Mouse (Mus musculus) kidney, embryonic 15.5 days (tissue): ENCODE measurements around the gene Sgsm1. TPM values are rescaled to one million over a fixed set of nuclear protein-coding genes. Genes with fewer than 3 reads are reported as not detected.

Source experiments
- ATAC-seq: fragments of 200-750 bp; cut with Nextera tagmentation; replicated peaks from 2 replicates; pipeline ENCODE4 v1.8.0; 2017; ENCODE audit warnings: moderate TSS enrichment; ENCODE audit not compliant: low FRiP score
- H3K27ac ChIP-seq: fragments of 300-500 bp; sonication (generic); 2 replicates; pipeline ENCODE4 v1.5.1; 2015; ENCODE audit warnings: mild to moderate bottlenecking, inconsistent platforms
- H3K27me3 ChIP-seq: fragments of 300-500 bp; sonication (generic); 2 replicates; pipeline ENCODE4 v1.6.1; 2015; ENCODE audit warnings: inconsistent platforms
- H3K36me3 ChIP-seq: fragments of 300-500 bp; sonication (generic); 2 replicates; pipeline ENCODE4 v1.6.1; 2015; ENCODE audit warnings: inconsistent platforms
- H3K4me1 ChIP-seq: fragments of 300-500 bp; sonication (generic); 2 replicates; pipeline ENCODE4 v1.6.1; 2015; ENCODE audit warnings: inconsistent platforms
- H3K4me2 ChIP-seq: fragments of 300-500 bp; sonication (generic); 2 replicates; pipeline ENCODE4 v1.6.1; 2015; ENCODE audit warnings: moderate library complexity, mild to moderate bottlenecking, inconsistent platforms
- H3K4me3 ChIP-seq: fragments of 300-500 bp; sonication (generic); replicated peaks from 2 replicates; pipeline ENCODE4 v1.5.1; 2015; ENCODE audit warnings: mild to moderate bottlenecking, inconsistent platforms
- H3K9ac ChIP-seq: fragments of 300-500 bp; sonication (generic); 2 replicates; pipeline ENCODE4 v1.6.1; 2015; ENCODE audit warnings: mild to moderate bottlenecking, inconsistent platforms
- H3K9me3 ChIP-seq: fragments of 300-500 bp; sonication (generic); replicated peaks from 2 replicates; pipeline ENCODE4 v1.6.1; 2016; ENCODE audit warnings: inconsistent platforms
- WGBS: fragments of 180-500 bp; shearing (Covaris S2); methylation state at CpG from one replicate; pipeline ENCODE4 v1.1.7; 2015; ENCODE audit warnings: mixed read lengths; 5-methylcytosine and 5-hydroxymethylcytosine counted together
- polyA plus RNA-seq: library from polyadenylated mRNA; unstranded; fragments of >200 nt; fragmentation: Nextera tagmentation; extraction: Ambion mirVana; gene quantifications from 2 replicates; pipeline ENCODE4 v1.2.1, GENCODE M21; 2015

The Sgsm1 gene
- polyA plus RNA-seq, 1 experiment from 2014 or later = 6.3 TPM

DNA sequence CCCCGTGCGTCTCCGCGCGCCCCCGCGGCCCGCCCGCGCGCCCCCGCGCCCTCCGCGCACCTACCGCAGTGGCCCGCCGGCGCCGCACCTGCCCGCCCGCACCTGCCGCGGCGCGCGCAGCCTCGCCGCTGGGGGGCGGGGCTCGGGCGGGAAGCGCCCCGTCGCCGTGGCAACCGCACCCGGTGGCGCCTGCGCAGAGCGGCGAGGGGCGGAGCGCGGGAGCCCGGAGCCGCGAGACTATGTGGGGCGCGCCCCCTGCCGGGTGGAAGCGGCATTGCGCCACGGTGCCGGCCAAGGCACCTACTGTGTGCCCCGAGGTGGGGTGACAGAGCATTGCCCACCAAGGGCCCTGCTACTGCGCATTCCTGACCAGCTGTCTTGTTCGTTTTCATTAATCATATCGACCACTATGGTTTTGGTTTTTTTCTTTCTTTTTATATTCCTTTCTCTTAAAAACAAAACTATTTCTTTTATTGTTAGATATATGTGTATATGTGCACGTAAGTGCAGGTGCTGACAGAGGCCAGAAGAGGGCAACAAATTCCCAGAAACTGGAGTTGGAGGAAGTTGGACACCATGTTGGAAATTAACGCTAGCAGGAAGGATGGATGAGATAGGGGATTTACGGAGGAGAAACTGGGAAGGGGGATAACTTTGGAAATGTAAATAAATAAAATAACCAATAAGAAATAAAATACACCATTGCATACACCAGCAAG lies 89.3 kb downstream of the Sgsm1 start, which contains the start of gene 2900026A02Rik:
Gene 2900026A02Rik (minus strand): TSS at position 90 of the 719 bp plus-strand sequence.
- WGBS = 7% methylated on average over 62 of the region's 62 CpGs
- peaks cover 64% of the 10 kb centered on the region for H3K4me1 ChIP-seq
- H3K9me3 ChIP-seq = no peaks in the 10 kb centered on the region
- peak within 1 kb of the TSS; percentile 84 for H3K27ac ChIP-seq
- peak; percentile 47 for ATAC-seq
- peak within 1 kb of the TSS; percentile 78 for H3K4me3 ChIP-seq
- H3K27me3 ChIP-seq = no peaks in the 10 kb centered on the region
- peak within 1 kb of the TSS; percentile 96 for H3K4me2 ChIP-seq
- no peaks in the 10 kb centered on the region for H3K36me3 ChIP-seq
- H3K9ac ChIP-seq = peak within 1 kb of the TSS; percentile 73

DNA sequence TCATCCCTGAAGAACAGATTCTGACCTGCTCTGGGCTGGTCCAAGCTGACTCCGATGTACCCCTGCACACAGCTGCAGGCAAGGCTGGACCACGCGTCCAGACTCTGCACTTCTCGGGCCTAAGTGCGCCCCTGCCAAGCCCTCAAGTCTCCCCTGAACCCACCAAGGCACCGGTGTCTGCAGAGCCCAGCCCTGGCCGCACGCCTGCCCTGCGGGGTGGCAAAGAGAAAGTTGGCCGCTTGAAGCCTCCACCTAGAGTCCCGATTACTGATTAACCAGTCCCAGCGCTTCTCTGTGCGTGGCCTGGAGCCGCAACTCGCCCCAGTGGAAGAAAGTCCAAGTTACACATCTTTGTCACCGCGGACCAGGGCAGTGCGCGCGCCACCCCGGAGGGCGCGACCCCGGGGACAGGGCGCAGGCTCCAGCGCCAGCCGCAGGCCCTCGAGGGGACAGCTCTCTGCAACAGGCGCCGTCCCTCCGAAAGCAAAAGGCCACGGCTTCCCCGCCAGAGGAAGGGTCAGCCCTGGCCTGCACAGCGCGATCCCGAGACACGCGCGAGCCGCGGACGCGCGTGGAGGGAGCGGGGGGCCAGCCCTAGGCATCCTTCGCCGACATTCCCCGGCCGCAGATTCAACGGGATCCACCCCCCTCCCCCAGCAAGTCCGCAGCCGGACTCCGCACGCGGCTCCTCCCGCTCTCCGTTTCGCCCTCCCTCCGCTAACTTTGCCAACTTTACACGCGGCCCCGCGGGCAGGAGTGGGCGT lies 90.0 kb downstream of the Sgsm1 start:
- H3K36me3 ChIP-seq = no peaks in the 10 kb centered on the region
- 2% methylated on average over 57 of the region's 64 CpGs for WGBS
- peak overlapping the region; percentile 96 for H3K4me2 ChIP-seq
- peak overlapping the region; percentile 78 for H3K4me3 ChIP-seq
- H3K9me3 ChIP-seq = no peaks in the 10 kb centered on the region
- peak overlapping the region; percentile 73 for H3K9ac ChIP-seq
- ATAC-seq = peak; percentile 59
- H3K27me3 ChIP-seq = no peaks in the 10 kb centered on the region
- peaks cover 64% of the 10 kb centered on the region for H3K4me1 ChIP-seq
- H3K27ac ChIP-seq = peak overlapping the region; percentile 84

DNA sequence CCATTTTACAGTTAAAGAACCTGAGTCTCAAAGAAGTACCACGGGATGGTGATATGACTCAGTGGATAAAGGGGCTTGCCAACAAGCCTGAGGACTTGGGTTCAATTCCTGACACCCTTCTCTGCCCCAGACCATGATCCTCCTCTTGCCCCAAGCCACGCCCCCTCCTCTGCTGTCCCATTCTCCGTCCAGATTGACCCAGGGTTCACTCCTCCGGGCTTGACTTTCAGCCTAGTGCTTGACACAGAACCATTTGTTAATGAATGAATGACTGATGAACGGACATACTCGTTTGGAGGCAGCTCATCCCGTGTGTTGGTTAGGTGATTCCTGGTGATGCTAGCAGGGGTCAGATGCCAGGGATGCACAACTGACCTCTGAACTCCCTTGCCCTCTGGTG lies 90.7 kb downstream of the Sgsm1 start:
- no peaks in the 10 kb centered on the region for H3K36me3 ChIP-seq
- no peak for ATAC-seq
- peak overlapping the region; percentile 96 for H3K4me2 ChIP-seq
- H3K9ac ChIP-seq = no peak overlapping the region
- H3K27ac ChIP-seq = 0 out of 2 replicates have a peak overlapping the region, but pooled peaks have one; percentile 84
- H3K27me3 ChIP-seq = no peaks in the 10 kb centered on the region
- peak overlapping the region; percentile 78 for H3K4me3 ChIP-seq
- 47% methylated on average over 7 of the region's 7 CpGs for WGBS
- H3K9me3 ChIP-seq = no peaks in the 10 kb centered on the region
- H3K4me1 ChIP-seq = peaks cover 60% of the 10 kb centered on the region

DNA sequence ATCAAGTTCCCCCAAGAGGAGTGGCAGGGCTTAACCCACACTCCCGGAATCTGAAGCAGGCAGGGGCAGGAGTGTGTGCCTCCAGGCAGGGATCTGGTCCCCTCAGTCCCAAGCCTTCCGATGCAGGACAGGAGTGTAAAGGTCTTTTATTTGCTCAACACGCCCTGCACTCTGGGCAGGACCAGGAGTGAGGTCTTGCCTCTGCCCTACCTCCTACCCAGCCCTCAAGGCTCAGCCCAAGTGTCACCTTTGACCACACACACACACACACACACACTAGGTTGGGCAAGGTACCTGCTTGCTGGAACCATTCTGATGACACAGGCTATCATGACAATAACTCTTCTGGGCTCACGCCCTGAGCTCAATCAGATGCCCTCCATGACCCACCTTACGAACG lies 91.1 kb downstream of the Sgsm1 start:
- no peaks in the 10 kb centered on the region for H3K9me3 ChIP-seq
- no peaks in the 10 kb centered on the region for H3K36me3 ChIP-seq
- H3K27me3 ChIP-seq = no peaks in the 10 kb centered on the region
- no peak for ATAC-seq
- peaks cover 62% of the 10 kb centered on the region for H3K4me1 ChIP-seq
- H3K4me3 ChIP-seq = no peak overlapping the region
- no peak overlapping the region for H3K9ac ChIP-seq
- H3K27ac ChIP-seq = no peak overlapping the region
- 70% methylated on average over 6 of the region's 6 CpGs for WGBS
- peak overlapping the region; percentile 96 for H3K4me2 ChIP-seq

DNA sequence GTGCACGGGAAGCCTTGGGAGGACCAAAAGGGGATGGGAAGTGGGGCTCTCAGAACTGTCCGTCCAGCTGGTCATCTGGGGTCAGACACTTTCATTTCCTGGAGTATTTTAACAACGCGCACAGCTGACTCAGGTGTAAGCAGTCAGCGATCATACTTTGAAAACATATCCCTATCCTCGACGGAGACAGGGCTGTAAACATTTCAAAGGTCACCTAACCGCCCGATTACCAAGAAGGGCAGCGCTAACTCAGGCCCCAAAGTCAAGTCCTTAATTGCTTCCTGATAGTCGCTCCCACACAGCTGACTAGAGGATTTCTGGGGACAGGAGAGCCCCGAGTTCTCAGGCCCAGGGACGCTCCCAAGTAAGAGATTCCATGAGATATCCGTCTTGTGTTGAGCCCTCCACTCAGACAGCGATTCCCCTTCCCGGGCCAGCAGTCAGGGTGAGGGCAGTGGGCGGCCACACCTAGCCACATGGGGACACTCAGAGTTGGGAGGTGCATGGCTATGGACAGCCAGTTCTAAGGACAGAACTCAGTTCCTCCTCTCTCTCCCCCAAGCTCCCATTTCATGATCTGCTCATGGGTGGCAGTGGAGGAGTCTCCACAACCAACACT lies 91.9 kb downstream of the Sgsm1 start:
- Histone ChIP-seq H3K27me3 (no peaks in the 10 kb centered on the region), H3K36me3 (no peaks in the 10 kb centered on the region), H3K27ac (no peak overlapping the region), H3K4me3 (no peak overlapping the region), H3K9ac (no peak overlapping the region), H3K9me3 (no peaks in the 10 kb centered on the region), H3K4me1 (peaks cover 64% of the 10 kb centered on the region), H3K4me2 (peak overlapping the region; percentile 96)
- WGBS = 35% methylated on average over 17 of the region's 17 CpGs
- ATAC-seq = no peak

DNA sequence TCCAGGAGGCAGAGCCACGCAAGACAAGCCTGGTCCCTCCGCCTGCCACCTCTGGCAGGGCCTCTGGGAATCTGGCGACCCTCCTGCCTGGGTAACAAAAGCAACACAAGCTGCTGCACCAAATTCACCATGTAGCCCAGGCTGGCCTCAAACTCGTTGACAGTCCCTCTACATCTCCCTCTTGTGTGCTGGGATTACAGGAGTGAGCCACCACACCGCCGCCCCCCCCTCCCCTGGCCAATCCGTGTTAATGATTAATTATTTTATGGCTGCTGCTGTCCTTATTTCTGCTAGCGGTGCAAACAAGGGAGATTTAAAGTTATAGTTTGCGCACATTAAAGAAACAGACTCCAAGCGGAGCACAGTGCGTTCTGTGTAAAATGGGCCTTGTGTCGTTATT lies 93.5 kb downstream of the Sgsm1 start:
- Histone ChIP-seq H3K4me1 (peaks cover 73% of the 10 kb centered on the region), H3K4me3 (no peak overlapping the region), H3K27ac (peak overlapping the region; percentile 69), H3K27me3 (no peaks in the 10 kb centered on the region), H3K36me3 (no peaks in the 10 kb centered on the region), H3K9ac (no peak overlapping the region), H3K9me3 (no peaks in the 10 kb centered on the region), H3K4me2 (no peak overlapping the region)
- 60% methylated on average over 12 of the region's 12 CpGs for WGBS
- no peak for ATAC-seq

DNA sequence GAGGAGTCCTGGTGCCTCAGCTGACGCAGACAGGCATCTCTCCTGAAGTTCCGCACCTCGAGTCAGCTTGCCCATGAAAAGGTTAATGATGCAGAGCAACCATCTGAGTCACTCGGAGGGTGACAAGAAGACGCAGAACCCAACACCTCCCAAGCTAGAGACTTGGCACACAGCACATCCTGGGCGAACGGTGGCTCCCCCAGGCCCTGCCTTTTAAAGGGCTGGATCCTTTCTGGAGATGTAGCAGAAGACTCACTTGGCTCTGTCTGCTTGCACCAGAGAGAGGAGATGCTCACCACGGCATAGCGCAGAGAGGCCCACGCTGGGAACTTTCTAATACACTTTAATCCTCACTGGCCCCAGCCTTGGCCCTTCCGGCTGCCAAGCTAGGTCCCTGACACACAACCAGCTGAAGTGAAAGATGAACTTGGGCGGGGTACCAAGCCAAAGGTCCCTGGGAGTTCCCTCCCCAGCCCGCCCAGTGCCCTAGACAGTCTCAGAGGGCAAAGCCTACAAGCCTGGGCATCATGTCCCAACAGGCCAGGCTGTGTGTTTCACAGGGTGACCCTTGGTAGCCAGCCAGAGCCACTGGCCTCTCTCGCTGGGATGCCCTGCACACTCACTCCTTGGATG lies 94.1 kb downstream of the Sgsm1 start:
- peak overlapping the region; percentile 69 for H3K27ac ChIP-seq
- peaks cover 77% of the 10 kb centered on the region for H3K4me1 ChIP-seq
- H3K4me2 ChIP-seq = no peak overlapping the region

DNA sequence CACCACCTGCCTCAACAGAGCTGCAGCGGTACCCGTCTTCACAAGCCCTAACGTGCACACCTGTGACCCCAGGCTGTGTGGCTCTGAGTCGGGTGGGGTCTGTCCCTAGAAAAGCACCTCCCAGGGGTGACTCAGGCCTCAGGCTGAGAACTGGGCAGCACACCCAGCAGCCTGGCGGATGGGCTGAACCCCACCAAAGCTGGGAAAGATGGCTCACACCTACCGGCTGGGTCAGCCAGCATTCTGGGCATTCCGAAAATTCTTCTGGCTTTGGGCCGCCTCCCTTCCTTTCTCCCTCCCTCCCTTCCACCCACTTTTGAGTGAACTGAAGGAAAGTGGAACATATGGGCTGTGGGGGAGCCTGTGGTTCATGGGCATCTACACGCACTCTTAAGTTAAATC lies 95.0 kb downstream of the Sgsm1 start:
- peaks cover 80% of the 10 kb centered on the region for H3K4me1 ChIP-seq
- ATAC-seq = no peak
- H3K27ac ChIP-seq = peak overlapping the region; percentile 69; the same call in 1 of the 2 replicates
- H3K27me3 ChIP-seq = no peaks in the 10 kb centered on the region
- no peaks in the 10 kb centered on the region for H3K9me3 ChIP-seq
- WGBS = 77% methylated on average over 9 of the region's 9 CpGs
- H3K9ac ChIP-seq = no peak overlapping the region
- no peak overlapping the region for H3K4me3 ChIP-seq
- H3K4me2 ChIP-seq = no peak overlapping the region
- no peaks in the 10 kb centered on the region for H3K36me3 ChIP-seq

More for the DNA sequence above, 94.1 kb downstream of the Sgsm1 start:
- Histone ChIP-seq H3K27me3 (no peaks in the 10 kb centered on the region), H3K4me3 (no peak overlapping the region), H3K9me3 (no peaks in the 10 kb centered on the region), H3K36me3 (no peaks in the 10 kb centered on the region), H3K9ac (no peak overlapping the region)
- WGBS = 44% methylated on average over 14 of the region's 14 CpGs
- ATAC-seq = no peak

DNA sequence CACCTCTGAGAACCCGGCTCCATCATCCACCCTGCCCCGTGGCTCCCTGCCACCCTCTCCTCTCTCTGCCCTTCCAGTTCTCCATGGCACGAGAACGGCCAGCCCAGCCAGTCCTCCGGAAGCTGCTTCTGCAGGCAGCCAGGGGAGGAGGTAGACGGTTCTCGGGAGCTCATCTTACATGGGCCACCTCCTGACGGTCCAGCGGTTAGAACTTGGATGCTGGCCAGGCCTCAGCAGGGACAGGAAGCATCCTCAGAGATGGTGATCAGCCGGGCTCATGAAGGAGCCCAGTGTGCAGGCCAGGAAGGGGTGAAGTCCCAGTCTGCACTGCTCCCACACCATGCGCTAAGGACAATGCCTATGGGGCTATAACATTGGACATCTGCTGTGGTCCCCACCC lies 96.1 kb downstream of the Sgsm1 start:
- H3K9me3 ChIP-seq = no peaks in the 10 kb centered on the region
- 30% methylated on average over 11 of the region's 11 CpGs for WGBS
- H3K36me3 ChIP-seq = no peaks in the 10 kb centered on the region
- H3K4me2 ChIP-seq = no peak overlapping the region
- no peak overlapping the region for H3K4me3 ChIP-seq
- ATAC-seq = peak; percentile 40; the same call in 1 of the 2 replicates
- H3K27me3 ChIP-seq = no peaks in the 10 kb centered on the region
- H3K27ac ChIP-seq = peak overlapping the region; percentile 58
- H3K9ac ChIP-seq = no peak overlapping the region
- peaks cover 80% of the 10 kb centered on the region for H3K4me1 ChIP-seq

DNA sequence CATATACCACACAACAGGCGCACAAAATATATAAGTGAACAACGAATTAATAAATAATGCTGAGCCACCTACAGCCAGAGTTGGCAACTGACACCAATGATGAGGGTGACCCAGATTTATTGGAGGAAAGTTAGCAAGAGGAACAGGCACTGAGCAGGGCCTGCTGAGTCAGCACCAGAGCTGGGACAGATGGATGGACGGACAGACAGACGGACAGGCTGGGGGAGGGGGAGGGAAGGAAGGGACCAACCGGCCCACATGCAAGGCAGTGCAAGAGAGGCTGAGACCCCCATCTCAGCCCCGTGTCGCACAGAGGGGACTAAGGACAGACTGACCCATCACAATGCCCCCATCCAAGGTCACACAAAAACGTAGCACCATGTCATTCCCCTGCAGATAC lies 96.5 kb downstream of the Sgsm1 start:
- no peak overlapping the region for H3K4me2 ChIP-seq
- no peak for ATAC-seq

DNA sequence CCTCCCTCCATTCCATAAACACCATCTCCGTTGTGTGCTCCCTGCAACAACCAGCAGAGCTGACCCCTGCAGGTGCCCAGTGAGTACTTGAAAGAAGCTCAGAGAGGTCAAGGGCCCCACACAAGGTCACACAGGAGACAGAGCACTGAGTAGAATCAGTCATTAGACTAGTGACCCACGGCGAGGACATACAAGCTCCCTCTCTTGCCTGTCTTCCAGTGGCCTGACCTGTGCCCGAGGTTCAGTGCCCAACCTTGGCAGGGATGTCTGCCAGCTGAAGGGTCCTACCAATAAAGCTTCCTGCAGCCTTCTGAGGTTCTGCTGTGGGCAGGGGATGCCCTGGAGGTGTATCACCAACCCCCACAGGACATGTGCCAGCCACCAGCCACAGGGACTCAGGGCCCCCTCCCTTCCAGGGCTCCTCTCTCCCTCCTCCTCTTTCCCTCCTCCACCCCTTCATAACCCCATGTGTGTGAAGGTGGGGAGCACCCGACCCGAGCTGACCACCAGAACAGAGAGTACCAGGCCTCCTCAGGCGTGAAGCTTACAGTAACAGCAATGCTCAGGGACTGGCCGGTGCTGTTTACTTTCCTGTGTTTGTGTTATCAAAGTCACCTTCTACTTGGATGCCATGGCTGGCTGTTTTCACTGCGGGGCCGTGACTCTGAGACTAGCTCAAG lies 98.3 kb downstream of the Sgsm1 start:
- Histone ChIP-seq H3K9ac (no peak overlapping the region), H3K36me3 (no peaks in the 10 kb centered on the region), H3K27me3 (no peaks in the 10 kb centered on the region), H3K4me3 (no peak overlapping the region), H3K9me3 (no peaks in the 10 kb centered on the region), H3K4me2 (no peak overlapping the region), H3K4me1 (peaks cover 82% of the 10 kb centered on the region), H3K27ac (peak overlapping the region; percentile 19; the same call in 1 of the 2 replicates)
- 51% methylated on average over 10 of the region's 10 CpGs for WGBS
- ATAC-seq = no peak

More for the DNA sequence above, 96.5 kb downstream of the Sgsm1 start:
- Histone ChIP-seq H3K4me3 (no peak overlapping the region), H3K27me3 (no peaks in the 10 kb centered on the region), H3K36me3 (no peaks in the 10 kb centered on the region), H3K4me1 (peaks cover 80% of the 10 kb centered on the region), H3K27ac (peak overlapping the region; percentile 58), H3K9me3 (no peaks in the 10 kb centered on the region), H3K9ac (no peak overlapping the region)
- WGBS = 75% methylated on average over 8 of the region's 8 CpGs
